Mouse (Mus musculus) brain, embryonic 14.5 days (tissue): Measurements from ENCODE around the gene Sec63.

Experiments used
- CTCF ChIP-seq: fragments of 200-500 bp; IDR thresholded peaks from 2 replicates; pipeline ENCODE4 v1.5.1; 2012; ENCODE audit warnings: inconsistent platforms, mild to moderate bottlenecking, moderate library complexity, borderline replicate concordance; ENCODE audit not compliant: insufficient read depth, insufficient read length; ENCODE audit errors: extremely low read depth
- POLR2A ChIP-seq: fragments of 200-500 bp; IDR thresholded peaks from 2 replicates; pipeline ENCODE4 v1.6.1; 2012; ENCODE audit warnings: mild to moderate bottlenecking, inconsistent platforms, borderline replicate concordance; ENCODE audit not compliant: poor library complexity, insufficient read depth, insufficient read length, severe bottlenecking; ENCODE audit errors: extremely low read depth

- TF ChIP-seq CTCF: no peak
- no peak for TF ChIP-seq POLR2A
Observed at GRCm38 (mm10) chr10:42859781-42860158, 98.5 kb downstream of the Sec63 start.
